Mouse (Mus musculus): ENCODE results near the gene Rasgef1c. TPM values are rescaled to one million over a fixed set of nuclear protein-coding genes. Genes with fewer than 3 reads are reported as not detected.

Rasgef1c gene
- total and polyA plus RNA-seq, 3 experiments: 0.12 to 0.15 TPM; not detected in 1

- Histone ChIP-seq H3K9me3 (replicated peaks; ENCODE audit: insufficient read depth, low read length) (no peaks in the 10 kb centered on the region), H3K36me3 (ENCODE audit: control insufficient read depth in 1 of 2, insufficient read depth in 2 of 2, low read length in 2 of 2) (peaks cover 0 to 41% of the 10 kb centered on the region in 2 experiments; a peak in 2 of 4 replicates), H3K27ac (ENCODE audit: control insufficient read depth, low read depth, low read length) (peak overlapping the region; percentile 79), H3K27me3 (ENCODE audit: control insufficient read depth in 1 of 2, insufficient read depth in 2 of 2, low read length in 2 of 2) (no peaks in the 10 kb centered on the region), H3K79me2 (ENCODE audit: control insufficient read depth, insufficient read depth, low read length, poor library complexity) (no peaks in the 10 kb centered on the region), H3K4me1 (ENCODE audit: control insufficient read depth in 1 of 2, insufficient read depth in 2 of 2, low read length in 2 of 2) (peaks cover 25 to 42% of the 10 kb centered on the region in 2 experiments), H3K9ac (ENCODE audit: control insufficient read depth, low read depth, low read length, poor library complexity, severe bottlenecking) (no peak overlapping the region), H3K4me3 (ENCODE audit: control insufficient read depth in 1 of 2, insufficient read depth in 1 of 2, low read depth in 2 of 2, low read length in 2 of 2) (no peak overlapping the region)
- peak; percentile 96 for DNase-seq (ENCODE audit: low read depth, low spot score)
- TF ChIP-seq MAZ (IDR thresholded peaks at IDR 0.05; ENCODE audit: low read depth, low read length): peak; percentile 81
- TF ChIP-seq E2F4 (IDR thresholded peaks at IDR 0.05; ENCODE audit: borderline replicate concordance, low read depth, low read length): no peak
- no peak for TF ChIP-seq CHD1 (IDR thresholded peaks at IDR 0.05; ENCODE audit: low read depth, low read length)
- TF ChIP-seq MXI1 (IDR thresholded peaks at IDR 0.05; ENCODE audit: low read depth, low read length): peak; percentile 51; the same call in 1 of the 2 replicates
- peak; percentile 86 for TF ChIP-seq JUND (IDR thresholded peaks at IDR 0.05; ENCODE audit: low read depth, low read length)
- TF ChIP-seq MEF2A (IDR thresholded peaks at IDR 0.05; ENCODE audit: extremely low read depth, insufficient replicate concordance, low read depth, low read length, poor library complexity, severe bottlenecking): 0 out of 2 replicates have a peak, but pooled peaks have one; percentile 52
- TF ChIP-seq ZMIZ1 (IDR thresholded peaks at IDR 0.05; ENCODE audit: low read depth, low read length): 0 out of 2 replicates have a peak, but pooled peaks have one; percentile 71
- TF ChIP-seq NRF1 (IDR thresholded peaks at IDR 0.05; ENCODE audit: insufficient read depth, low read depth, low read length, poor library complexity, severe bottlenecking): 0 out of 2 replicates have a peak, but pooled peaks have one; percentile 7
- peak; percentile 61; the same call in 1 of the 2 replicates for TF ChIP-seq MAX (IDR thresholded peaks at IDR 0.05; ENCODE audit: low read length)
- TF ChIP-seq TBP (IDR thresholded peaks at IDR 0.05; ENCODE audit: low read depth, low read length): peak; percentile 41; the same call in 1 of the 2 replicates
- peak; percentile 97 for TF ChIP-seq ETS1 (IDR thresholded peaks at IDR 0.05; ENCODE audit: low read depth, low read length)
- TF ChIP-seq KAT2A (conservative IDR thresholded peaks at IDR 0.05; ENCODE audit: low read depth, low read length): 0 out of 2 replicates have a peak, but pooled peaks have one; percentile 35
- TF ChIP-seq GABPA (IDR thresholded peaks at IDR 0.05; ENCODE audit: low read depth, low read length): no peak
- peak; percentile 32; the same call in 1 of the 2 replicates for TF ChIP-seq ZNF384 (IDR thresholded peaks at IDR 0.05; ENCODE audit: low read depth, low read length)
- 0 out of 2 replicates have a peak, but pooled peaks have one; percentile 30 for TF ChIP-seq MYB (IDR thresholded peaks at IDR 0.05; ENCODE audit: low read depth, low read length)
- TF ChIP-seq ZKSCAN1 (IDR thresholded peaks at IDR 0.05; ENCODE audit: low read depth, low read length): no peak
- TF ChIP-seq RAD21 (IDR thresholded peaks at IDR 0.05; ENCODE audit: low read depth, low read length): no peak
- peak; percentile 92 for TF ChIP-seq TAL1 (IDR thresholded peaks at IDR 0.05; ENCODE audit: low read length)
- TF ChIP-seq SMC3 (IDR thresholded peaks at IDR 0.05; ENCODE audit: low read depth, low read length): no peak
- peak; percentile 99 for TF ChIP-seq GATA1 (IDR thresholded peaks at IDR 0.05; ENCODE audit: low read depth, low read length)
- TF ChIP-seq BHLHE40 (IDR thresholded peaks at IDR 0.05; ENCODE audit: borderline replicate concordance, low read depth, low read length): peak; percentile 79
- TF ChIP-seq USF2 (IDR thresholded peaks at IDR 0.05; ENCODE audit: borderline replicate concordance in 1 of 2, insufficient read depth in 1 of 2, low read depth in 1 of 2, low read length in 2 of 2): no peak
- TF ChIP-seq SIN3A (IDR thresholded peaks at IDR 0.05; ENCODE audit: low read length): peak; percentile 90
- no peak for TF ChIP-seq POLR2AphosphoS5 (IDR thresholded peaks at IDR 0.05; ENCODE audit: borderline replicate concordance, low read depth, low read length)
- TF ChIP-seq CHD2 (IDR thresholded peaks at IDR 0.05; ENCODE audit: low read length): peak; percentile 82
- peak; percentile 99 for TF ChIP-seq RCOR1 (IDR thresholded peaks at IDR 0.05; ENCODE audit: low read depth, low read length)
- TF ChIP-seq USF1 (IDR thresholded peaks at IDR 0.05; ENCODE audit: low read depth, low read length): no peak
- TF ChIP-seq ELF1 (IDR thresholded peaks at IDR 0.05; ENCODE audit: low read depth, low read length): peak; percentile 93
- TF ChIP-seq ZC3H11A (IDR thresholded peaks at IDR 0.05; ENCODE audit: low read depth, low read length): no peak
- TF ChIP-seq MAFK (IDR thresholded peaks at IDR 0.05; ENCODE audit: borderline replicate concordance, low read depth, low read length): peak; percentile 87
- no peak for TF ChIP-seq POLR2A (IDR thresholded peaks at IDR 0.05; ENCODE audit: control insufficient read depth in 1 of 2, insufficient read depth in 1 of 2, low read depth in 1 of 2, low read length in 2 of 2, poor library complexity in 1 of 2)
- peak; percentile 98 to 99 for TF ChIP-seq EP300 (IDR thresholded peaks at IDR 0.05; ENCODE audit: low read depth in 1 of 2, low read length in 2 of 2)
- TF ChIP-seq POLR2AphosphoS2 (IDR thresholded peaks at IDR 0.05; ENCODE audit: low read length): no peak
- 0 out of 2 replicates have a peak, but pooled peaks have one; percentile 24 for TF ChIP-seq NELFE (IDR thresholded peaks at IDR 0.05; ENCODE audit: low read depth, low read length)
- peak; percentile 99 for TF ChIP-seq TCF12 (IDR thresholded peaks at IDR 0.05; ENCODE audit: low read depth, low read length)
- TF ChIP-seq UBTF (IDR thresholded peaks at IDR 0.05; ENCODE audit: borderline replicate concordance, insufficient read depth, low read depth, low read length): no peak
- peak; percentile 63; the same call in 1 of the 2 replicates for TF ChIP-seq MYC (IDR thresholded peaks at IDR 0.05; ENCODE audit: low read depth, low read length)
Observed at GRCm38 (mm10) chr11:49994536-49994935, 92.9 kb downstream of the Rasgef1c start.

All from MEL (cell line).